Mouse (Mus musculus): ENCODE measurements at regions not wholly inside any gene's neighbourhood (a gene's known extent, or its start where the extent isn't known, plus 50 kb on each side); places are given as distances from the start of the nearest gene placed in this dataset.
"Not testable (repeated sequence)": the region's sequence is repeated elsewhere in the genome, so short reads cannot be mapped to it uniquely, and the experiment has no call there.

DNA sequence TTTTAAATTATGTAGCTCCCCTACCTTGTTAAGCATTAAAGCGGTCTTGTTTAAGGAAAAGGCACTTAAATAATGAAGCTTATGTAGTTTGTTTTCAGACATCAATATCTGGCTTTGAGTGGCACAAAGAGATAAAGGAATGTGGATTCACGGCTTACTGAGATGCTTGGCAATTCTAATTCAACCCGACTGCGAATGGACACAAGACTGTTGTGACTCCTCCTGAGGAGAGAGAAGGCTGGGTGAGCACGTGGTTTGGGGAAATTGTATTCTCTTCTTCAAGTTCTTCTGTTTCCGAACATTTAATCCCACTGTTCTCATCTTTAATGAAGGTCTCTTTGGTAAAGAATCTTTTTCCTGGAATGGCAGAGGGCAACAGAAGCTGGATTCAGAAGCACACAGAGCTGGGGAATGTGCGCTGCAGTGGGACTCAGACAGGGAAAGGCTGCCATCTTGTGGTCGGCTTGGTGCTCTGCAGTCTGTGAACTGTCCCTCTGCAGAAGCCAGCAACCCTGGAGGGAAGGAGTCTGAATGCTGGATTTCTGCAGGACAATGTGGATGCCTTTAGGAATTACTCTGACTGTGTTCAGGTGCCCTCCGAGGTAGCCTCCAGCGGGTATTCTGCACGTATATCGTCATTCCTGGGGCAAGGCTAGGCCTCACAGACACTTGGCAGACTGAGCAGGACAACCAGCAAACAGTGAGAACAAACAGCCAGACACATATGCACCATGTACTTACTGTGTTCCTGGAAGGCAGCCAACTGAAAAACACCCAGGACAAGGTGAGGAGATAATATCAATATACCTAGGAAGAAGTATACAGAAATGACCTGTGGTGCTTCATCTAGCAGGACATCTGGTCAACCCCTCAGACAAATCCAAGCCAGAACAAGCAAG, 54.0 kb upstream of the Pax1 start:
- peak; percentile 22 to 48 for DNase-seq (ENCODE audit: low spot score in 2 of 2)

DNA sequence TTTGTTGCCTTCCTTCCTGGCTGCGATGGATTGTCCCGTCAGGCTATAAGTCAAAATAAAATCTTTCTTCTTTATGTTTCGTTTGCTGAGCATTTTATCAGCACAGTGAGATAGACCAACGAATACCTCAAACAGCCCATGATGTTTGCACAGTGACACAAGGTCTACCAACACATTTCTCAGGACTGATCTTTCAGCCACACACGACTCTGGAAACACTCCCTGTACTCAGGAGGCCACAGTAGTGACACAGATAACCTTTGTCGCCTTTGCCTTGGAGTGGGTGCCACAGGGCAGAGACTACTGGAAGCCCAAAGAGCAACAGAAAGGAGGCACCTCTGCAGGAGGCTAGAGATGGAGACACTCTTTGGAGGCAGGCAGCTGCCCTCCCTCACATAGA, 55.0 kb upstream of the Pax1 start:
- no peak for DNase-seq (ENCODE audit: low spot score in 2 of 2)

DNA sequence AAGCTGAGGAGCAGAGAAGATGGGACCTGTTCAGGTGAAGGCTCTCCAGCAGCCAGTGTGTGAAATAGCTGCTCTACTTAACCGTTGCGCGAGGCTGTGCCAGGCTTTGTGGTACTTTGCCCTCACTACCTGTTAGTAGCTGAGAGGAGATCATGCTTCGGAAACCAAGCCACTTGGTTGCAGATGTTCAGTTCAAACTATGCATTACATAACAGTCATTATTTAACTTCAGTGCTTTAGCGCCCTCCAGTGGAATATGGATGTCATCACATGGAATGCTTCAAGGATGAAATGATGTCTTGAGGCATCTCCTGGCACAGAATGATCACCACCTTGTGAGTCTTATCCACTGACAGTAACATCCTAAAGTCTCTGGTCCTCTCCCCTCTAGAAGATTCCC, 56.5 kb upstream of the Pax1 start:
- DNase-seq (ENCODE audit: low spot score in 2 of 2), result peak; percentile 10 to 23

DNA sequence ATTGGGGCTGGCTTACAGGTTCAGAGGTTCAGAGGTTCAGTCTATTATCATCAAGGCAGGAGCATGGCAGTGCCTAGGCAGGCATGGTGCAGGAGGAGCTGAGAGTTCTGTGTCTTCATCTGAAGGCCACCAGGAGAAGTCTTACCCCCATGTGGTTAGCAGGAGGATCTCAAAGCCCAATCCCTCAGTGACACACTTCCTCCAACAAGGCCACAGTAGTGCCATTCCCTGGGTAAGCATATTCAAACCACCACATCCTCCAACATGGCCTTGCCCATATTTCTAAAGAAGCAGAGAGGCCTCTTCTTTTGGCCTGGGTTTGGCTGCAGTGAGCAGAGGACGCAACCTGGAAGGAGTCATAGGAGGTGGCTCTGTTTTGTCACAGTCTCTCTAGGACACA, 61.2 kb upstream of the Pax1 start:
- DNase-seq (ENCODE audit: low spot score in 2 of 2), result no peak

DNA sequence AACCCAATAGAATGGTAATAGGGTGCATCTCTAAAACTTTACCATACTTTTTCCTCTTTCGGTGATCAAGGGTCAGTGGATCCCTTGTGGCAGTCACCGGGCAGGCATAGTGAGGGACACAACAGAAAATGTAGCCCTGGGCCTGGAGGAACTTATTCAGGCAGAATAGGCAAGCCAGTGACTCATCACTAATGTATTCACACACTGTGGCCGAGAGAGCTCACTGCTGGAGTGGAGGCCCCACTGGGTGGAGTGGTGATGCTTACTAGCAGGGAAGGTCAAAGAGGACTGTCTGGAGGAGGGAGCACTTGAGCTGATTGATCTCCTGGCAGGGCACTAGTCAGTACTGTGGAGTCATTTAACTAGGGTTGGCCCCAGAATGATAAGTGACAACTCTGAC, 62.4 kb upstream of the Pax1 start:
- DNase-seq (ENCODE audit: low spot score in 2 of 2), result no peak

DNA sequence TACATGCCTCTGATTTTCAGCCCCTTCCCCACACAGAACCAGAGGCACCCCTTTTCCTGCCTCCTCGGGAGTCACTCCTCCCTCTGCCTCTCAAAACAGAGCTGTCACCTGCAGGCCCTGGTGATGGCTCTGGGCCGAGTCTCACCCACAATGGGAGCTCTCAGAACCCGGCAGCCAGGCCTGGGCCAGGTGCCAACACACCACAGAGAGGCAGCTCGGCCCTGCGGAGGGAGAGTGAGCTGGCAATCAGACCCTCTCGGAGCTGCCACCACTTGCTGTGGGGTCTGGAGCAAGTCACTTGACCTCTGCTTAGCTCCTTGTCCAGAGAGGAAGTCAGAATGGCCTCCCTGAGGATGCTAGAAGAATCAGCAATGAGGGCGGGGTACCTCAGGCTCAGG, 63.2 kb upstream of the Pax1 start:
- peak; percentile 51 to 88 for DNase-seq (ENCODE audit: low spot score in 2 of 2)

DNA sequence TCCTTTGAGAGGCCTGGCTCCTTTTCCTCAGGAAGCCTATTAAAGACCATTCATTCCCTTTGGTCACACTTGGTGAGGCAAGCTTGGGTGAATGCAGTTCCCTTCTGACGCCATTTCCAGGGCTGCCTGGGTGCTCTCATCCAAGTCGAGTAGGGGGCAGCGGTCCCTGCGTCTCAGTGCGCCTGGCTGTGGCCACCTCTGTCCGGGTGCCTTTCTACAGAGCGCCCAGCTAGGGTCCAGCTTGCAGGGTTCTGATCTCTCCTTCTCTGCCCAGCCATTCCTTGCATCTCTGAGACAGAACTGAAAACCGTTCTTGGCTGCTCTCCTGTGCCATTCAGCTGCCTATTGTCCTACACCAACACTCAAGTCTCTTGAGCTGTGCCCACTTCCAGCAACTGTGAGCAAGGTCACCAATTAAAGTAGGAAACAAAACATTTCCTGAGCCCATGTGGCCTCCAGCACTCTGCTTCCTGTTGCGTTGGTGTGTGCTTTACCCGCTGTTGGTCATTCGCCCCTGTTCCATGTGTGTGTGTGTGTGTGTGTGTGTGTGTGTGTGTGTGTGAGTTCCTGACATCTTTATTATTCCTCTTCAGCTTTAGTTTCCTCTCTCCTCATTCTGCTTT, 63.7 kb upstream of the Pax1 start:
- no peak for DNase-seq (ENCODE audit: low spot score in 2 of 2)

DNA sequence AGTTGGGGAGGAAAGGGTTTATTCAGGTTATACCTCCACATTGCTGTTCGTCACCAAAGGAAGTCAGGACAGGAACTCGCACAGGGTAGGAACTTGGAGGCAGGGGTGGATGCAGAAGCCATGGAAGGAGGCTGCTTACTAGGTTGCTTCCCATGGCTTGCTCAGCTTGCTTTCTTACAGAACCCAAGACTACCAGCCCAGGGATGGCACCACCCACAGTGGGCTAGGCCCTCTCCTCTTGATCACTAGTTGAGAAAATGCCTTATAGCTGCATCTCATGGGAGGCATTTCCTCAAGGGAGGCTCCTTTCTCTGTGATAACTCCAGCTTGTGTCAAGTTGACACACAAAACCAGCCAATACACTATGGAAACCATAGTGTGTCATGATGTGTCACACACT, 66.8 kb upstream of the Pax1 start:
- DNase-seq (ENCODE audit: low spot score in 2 of 2), result not testable (repeated sequence)

DNA sequence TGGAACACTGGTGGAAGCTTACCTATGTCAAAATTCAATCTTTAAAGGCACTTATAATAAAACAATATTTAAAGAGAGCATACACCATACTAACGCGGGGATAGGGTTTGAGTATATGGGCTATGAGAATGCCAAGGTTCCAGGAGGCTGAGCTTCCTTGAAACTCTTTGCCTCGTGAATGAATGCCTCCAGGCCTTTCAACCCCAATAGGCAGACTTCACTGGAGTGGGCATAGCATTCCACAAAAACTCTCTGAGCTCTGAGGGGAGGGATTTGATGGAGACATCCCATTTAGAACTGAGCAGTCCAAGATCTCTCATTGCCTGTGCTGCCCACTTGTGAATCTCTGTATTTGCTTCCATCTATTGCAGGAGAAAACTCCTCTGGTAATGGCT, 68.4 kb upstream of the Pax1 start:
- no peak for DNase-seq (ENCODE audit: low spot score in 2 of 2)

DNA sequence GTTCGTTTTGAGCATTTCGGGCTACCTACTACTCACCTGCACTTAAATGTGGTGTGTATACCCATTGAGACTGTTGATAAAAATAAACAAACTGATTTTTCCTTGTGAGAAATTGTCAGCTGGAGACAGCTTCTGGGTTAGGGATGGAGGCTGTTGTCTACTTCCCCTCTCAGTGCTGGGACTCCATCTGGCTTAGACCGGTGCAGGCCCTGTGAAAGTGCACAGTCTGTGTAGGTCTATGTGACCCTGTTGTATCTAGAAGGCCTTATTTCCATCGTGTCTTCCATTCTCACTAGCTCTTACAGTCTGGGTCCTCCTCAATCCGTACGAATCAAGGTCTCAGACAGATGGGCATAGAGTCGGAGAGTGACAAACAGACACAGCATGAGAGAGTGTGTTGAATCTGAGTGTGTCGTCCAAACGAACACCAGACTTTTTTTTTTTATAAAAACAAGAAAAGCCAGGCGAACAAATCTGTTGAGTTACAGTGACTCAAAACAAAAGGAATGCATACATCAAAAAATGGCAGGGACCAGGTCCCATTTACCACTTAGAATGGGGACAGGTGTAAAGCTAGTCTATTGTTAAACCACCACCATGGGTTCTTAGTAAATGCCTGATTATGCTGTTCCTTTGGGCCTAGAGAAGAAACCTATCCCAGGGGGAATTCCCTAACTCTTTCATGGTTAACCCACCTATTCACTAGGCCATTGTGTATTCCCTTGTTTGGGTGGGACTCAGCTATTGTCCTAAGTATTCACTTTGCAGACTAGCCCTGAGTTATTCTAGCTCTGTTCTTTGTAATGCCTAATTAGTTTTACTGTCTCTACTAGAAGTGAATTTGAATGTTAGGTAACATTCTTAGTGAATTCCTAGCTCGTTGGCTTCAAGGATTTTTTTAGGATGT, 69.1 kb upstream of the Pax1 start:
- DNase-seq (ENCODE audit: low spot score in 2 of 2), result no peak

DNA sequence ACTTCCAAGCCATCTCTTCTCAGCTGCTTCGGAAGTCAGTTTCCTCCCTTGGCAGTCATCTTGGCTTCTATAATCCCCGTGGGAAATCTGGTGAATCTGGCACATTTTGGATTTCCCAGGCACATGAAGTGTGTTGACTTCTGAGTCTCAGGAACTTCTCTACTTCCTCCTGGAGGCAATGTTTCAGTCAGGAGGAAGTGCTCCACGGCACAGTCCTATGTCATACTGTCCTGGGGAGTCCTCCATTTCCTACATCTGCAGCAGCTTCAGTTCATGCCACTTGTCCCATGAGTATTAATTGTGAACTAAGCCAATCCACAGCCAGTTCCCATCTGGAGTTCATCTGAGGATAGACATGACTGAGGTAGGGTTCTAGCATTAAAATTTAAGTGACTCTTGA, 78.3 kb upstream of the Pax1 start:
- no peak for DNase-seq (ENCODE audit: low spot score in 2 of 2)

DNA sequence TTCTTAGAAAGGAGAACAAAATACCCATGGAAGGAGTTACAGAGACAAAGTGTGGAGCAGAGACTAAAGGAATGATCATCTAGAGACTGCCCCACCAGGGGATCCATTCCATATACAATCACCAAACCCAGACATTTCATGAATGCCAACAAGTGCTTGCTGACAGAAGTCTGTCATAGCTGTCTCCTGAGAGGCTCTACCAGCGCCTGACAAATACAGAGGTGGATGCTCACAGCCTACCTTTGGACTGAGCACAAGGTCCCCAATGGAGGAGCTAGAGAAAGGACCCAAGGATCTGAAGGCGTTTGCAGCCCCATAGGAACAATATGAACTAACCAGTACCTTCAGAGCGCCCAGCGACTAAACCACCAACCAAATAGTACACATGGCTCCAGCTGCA, 83.6 kb upstream of the Nkx2-2 start:
- no peak for DNase-seq (ENCODE audit: low spot score in 2 of 2)

DNA sequence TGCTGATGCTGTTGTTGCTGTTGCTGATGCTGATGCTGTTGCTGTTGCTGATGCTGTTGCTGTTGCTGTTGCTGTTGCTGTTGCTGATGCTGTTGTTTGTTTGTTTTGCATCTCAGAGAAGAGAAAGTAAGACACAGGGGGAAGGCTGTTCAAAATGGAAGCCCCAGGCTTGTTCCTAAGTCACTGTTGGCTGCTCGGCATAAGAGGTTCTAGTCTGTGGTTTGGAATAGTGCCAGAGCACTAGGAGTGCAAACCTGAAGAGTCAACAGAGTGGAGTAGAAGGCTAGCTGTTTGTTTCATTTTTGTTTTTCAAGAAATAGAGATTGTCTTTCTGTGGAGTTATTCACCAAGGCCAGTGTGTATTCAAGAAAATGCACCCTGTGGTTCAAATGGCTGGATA, 75.1 kb upstream of the Nkx2-2 start:
- DNase-seq (ENCODE audit: low spot score in 2 of 2), result no peak

DNA sequence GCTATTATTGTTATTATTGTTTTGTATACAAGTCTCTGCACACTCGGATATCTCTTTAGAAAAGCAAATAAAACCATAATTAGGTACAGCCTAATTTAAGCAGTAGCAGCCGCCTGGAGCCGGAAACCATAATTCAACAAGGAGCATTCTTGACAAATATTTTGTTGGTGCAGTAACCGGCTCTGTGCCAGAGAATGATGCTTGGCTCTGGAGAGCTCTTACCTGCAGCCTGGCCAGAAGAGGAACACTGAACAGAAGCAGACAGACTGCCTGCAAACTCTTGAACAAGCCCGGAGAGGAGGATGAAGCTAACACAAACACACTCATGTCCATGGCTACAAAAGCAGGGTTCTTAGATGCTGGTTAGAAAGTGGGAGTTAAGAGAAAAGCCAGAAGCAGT, 73.9 kb upstream of the Nkx2-2 start:
- DNase-seq (ENCODE audit: low spot score in 2 of 2), result no peak

DNA sequence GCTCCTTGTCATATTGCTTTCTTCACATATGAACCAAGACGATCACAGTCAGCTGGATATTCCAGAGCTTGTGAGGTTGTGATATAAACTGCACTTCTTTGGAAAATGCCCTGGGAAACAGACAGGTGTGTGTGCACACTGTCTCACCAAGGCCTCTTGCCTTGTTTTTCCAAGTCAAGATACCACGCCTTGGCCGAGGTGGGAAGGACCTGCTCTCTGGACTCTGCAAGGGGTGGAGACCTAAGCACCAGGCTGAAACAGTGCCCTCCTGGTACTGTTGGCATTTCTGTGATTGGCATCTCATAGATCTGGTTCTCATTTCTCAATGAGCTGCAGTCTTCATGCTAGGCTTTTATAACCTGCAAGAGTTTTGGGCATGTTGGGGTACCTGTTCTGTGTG, 73.2 kb upstream of the Nkx2-2 start:
- DNase-seq (ENCODE audit: low spot score in 2 of 2), result no peak

DNA sequence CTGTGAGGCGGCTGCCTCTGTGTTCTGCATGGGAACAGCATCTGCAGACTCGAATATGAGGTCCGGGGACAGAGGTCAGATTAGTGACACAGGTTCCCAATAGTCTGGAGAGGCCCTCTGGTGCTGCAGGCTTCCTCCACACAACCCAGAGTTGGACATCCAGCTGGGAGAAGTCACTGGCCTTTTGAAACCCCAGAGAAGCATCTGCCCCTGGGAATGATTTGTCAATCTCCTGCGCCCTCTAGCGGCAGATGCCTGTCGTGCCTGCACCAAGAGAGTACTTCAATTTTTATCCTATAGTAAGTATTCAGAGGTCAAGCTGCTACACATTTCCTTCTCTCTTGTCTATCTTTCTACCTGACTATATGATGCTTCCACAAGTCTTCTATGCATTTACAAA, 62.7 kb upstream of the Nkx2-2 start:
- peak; percentile 11 to 39 for DNase-seq (ENCODE audit: low spot score in 2 of 2)

DNA sequence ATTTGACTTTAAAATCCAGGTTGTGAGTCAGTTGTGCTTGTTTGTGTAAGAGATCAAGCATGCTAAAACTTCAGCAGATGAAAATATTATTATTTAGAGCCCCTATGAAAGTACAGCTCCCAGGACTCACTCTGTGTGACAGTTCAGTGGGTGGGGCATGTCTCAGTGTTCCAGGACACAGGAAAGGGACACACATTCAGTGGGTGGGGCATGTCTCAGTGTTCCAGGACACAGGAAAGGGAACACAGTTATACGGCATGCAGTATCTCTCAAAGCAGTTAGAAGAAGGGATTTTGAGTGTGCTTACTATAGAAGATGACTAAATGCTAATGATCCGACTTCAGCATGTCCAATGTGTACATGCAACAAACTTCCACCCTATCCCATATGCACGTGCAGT, 60.9 kb upstream of the Nkx2-2 start:
- no peak for DNase-seq (ENCODE audit: low spot score in 2 of 2)

DNA sequence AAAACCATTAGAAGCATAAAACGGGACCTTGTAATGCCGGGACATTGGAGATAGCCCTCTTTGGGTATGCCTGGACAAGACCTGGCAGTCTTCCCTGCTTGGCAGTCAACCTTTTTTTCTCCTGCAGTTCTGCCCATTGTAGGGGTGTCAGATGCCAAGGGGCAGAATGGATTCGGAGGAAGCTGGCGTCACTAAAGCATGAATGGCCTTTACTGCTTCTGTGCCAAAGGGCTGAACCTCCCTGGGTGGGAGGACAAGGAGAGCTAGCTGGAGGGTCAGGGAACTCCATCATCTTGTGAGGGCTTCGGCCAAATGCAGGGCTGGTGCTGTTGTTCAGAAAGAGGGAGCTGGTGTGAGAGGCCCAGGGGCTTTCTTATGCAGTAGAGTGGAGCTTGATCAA, 60.1 kb upstream of the Nkx2-2 start:
- no peak for DNase-seq (ENCODE audit: low spot score in 2 of 2)

DNA sequence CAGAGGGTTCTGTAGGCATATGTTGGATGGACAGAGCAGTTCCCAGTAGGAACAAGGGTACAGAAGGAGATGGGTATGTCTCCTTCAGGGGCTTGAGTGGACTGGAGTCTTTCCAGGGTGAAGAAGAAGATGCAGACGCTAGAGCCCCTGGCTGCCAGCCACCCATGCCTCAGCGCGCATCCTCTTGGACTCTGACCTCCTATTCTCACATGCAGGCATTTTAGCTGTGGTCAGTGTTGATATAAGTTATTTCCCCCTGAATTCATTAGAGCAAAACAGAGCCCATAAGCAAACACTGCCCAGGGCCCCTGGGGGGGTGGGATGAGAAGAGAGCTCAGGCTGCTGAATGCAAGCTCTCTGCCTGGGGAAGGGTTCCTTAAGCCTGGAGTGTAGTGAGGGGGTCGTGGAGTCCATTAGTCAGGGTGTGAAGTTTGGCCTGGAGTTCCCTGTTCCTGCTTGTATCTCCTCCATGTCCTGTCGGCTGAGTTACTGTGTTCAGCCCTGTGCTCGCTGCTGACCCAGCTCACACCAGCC, 54.0 kb upstream of the Nkx2-2 start:
- DNase-seq (ENCODE audit: low spot score in 2 of 2), result no peak

DNA sequence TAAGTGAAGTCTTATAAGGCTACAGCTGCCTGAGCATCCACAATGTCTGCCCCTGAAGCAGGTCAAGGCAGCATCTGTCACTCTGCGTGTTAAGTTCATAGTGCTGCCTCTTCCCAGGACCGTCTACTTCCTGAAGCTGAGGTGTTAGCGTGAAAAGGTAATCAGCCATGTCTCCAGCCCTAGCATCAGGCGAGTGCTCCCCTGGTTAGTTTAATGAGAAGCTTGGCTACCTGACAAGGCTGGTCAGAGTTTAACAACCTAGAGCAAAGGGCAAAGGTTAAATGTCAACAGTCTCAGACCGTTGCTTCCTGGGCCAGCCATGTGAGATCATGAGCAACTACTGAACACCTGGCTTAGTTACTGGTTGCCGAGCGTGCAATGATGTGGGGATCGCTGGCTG, 53.2 kb upstream of the Nkx2-2 start:
- no peak for DNase-seq (ENCODE audit: low spot score in 2 of 2)

DNA sequence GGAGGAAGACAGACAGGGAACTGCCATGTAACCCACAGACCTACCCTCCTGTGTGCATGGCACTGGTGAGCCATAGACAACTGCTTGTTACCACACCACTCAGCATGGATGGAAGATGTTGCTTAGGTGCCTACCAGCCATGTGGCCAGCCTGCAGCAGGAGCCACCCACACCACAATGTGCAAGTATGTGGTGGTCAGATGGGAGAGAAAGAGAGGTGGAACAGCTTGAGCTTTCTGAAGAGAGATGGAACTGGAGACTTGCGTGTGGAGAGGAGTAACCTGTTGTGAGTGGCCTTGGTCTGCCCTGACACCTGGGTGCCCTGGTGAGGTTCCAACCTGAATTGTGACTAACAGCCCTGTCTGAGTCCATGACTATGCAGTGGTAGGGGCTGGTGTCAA, 50.4 kb upstream of the Nkx2-2 start:
- DNase-seq (ENCODE audit: low spot score in 2 of 2), result no peak
